Mouse (Mus musculus) ovary, postnatal 10 days (tissue): ENCODE measurements around the gene Tmod1.

Experiments
- DNase-seq: peaks from one replicate; pipeline ENCODE4 v3.0.0; 2022; ENCODE audit warnings: low spot score

The Tmod1 gene

DNA sequence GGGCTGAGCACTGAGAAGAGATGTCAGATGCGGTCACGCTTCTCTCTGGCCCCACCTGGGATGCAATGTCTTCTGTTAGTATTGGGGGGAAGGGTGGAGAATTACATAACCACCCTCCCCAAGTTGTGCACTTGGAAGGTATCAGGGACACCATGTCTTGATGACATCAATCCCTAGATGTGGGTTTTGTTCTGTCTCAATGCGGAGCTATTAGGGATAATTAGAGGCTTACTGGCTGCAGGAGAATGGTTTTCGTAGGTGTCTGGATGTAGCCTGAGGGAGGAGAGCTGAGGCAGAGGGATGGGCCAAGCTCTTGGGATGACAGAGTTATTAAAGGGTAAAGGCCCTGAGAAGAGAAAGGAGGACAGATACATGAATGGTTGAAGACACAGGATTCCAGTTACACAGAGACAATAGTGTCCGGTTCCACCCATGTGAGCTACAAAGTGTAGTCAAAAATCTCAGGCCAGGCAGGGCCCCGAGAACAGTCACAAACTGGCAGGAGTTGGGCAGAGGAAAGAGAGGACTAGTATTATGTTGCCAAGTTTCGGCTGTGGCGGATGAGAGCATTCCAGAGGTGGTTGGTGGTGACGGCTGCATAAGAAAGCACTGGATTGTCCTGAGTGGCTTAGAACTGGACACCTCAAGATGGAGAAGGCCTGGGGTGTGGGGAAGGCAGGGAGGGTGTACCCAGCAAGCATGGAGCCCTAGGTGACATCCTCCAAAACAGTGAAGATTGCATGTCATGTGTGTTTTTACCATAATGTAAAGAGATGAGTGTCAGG is 14.8 kb downstream of the Tmod1 start:
- no peak for DNase-seq

DNA sequence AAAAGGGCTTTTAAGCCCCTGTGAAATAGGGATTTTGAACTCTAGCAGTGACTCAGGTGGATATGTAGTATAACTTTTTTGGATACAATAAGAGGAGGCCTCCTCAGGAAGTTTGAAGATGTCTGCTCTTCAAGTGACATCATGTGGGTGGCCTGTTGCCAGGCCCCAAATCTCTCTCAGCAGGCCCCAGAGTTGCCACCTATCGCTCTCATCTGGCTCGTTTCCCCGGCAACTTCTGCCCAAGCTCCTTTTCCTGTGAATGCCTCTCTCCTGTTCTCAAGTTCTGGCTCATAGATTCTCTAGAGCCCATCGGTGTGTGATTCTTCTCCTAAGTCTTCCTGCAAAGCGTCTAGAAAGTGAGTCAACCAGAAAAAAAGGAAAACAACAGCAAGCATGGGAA is 17.4 kb downstream of the Tmod1 start:
- no peak for DNase-seq

- DNase-seq, result no peak
Observed at GRCm38 (mm10) chr4:46061259-46061962, 22.7 kb downstream of the Tmod1 start.

- no peak for DNase-seq
Observed at GRCm38 (mm10) chr4:46063841-46064240, 25.1 kb downstream of the Tmod1 start.

DNA sequence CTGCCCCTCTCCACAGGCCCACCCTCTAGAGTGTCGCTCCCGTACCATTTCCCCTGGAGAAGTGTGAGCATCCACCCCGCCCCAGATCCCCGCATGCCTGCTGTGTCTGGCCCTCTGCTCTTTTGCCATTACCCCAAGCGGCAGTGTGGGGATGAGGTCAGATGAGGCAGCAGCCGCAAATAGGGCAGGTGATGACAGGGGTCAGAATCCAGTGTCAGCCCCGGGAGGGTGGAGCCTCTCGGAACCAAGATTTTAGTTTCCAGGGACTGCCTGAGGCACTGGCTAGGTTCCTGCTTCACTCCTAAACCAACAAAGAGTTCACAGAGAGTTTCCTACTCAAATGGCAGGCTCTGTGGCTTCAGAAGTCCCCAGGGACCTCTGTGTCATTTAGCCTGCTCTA is 25.5 kb downstream of the Tmod1 start:
- no peak for DNase-seq

DNA sequence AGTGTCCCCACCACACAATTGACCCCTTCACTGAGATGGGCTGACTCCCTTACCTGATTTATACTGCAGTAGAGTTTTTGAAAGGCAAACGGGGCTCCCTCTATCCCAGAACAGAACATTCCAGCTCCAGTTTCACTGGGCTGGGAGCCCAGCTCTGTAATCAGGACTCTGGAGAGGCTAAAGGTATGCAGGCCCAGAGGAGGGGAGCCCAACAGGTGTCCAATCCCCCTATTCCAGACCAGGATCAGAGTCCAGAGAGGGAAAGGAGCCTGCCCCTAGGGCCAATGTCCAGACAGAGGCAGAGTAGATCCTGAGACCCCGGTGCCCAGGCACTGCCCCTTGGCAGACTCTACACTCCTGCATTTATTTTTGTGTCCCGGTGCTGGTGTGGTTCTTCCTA is 26.2 kb downstream of the Tmod1 start:
- DNase-seq, result no peak

- DNase-seq, result no peak
Observed at GRCm38 (mm10) chr4:46065695-46066340, 27.1 kb downstream of the Tmod1 start.

DNA sequence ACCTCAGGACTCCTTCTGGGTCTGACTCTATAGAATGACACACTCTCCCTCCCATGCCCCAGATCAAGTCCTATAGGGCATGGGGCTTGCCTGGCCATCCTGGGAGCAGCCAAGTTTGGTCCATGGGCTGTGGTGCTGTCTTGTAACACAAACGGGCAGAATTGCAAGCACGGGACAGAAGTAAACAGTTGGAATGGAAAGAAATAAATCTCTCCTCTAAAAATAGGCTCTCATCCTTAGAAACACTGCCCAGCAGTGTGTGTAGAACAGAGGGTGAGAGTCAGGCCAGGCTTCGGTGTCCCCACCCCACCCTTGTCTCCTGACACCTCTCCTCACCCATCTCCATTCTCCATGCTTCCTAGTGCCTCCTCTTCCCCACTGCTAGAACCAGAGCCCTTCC is 29.3 kb downstream of the Tmod1 start:
- no peak for DNase-seq

GRCm38 (mm10) chr4:46068573-46068972 is 29.8 kb downstream of the Tmod1 start:
- no peak for DNase-seq

GRCm38 (mm10) chr4:46069851-46070482 is 31.2 kb downstream of the Tmod1 start:
- no peak for DNase-seq

- no peak for DNase-seq
Observed at GRCm38 (mm10) chr4:46072631-46073030, 33.9 kb downstream of the Tmod1 start.

DNA sequence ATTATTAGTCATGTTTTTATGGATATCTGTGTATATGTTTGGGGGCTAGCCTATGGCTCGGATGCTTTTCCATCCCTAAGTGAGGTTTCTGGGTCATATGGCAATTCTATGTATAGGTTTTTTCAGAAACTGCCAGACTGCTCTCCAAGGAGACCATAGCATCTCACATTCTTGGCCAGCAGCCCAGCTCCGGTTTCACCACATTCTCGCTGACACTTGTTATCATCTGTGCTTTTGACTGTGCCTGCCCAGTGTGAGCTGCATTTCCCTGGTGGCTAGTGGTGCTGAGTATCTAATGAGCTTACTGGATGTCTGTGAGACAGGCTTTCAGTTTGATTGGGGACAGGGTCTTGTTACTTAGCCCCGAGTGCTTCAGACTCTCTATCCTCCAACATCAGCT is 35.0 kb downstream of the Tmod1 start:
- no peak for DNase-seq

DNA sequence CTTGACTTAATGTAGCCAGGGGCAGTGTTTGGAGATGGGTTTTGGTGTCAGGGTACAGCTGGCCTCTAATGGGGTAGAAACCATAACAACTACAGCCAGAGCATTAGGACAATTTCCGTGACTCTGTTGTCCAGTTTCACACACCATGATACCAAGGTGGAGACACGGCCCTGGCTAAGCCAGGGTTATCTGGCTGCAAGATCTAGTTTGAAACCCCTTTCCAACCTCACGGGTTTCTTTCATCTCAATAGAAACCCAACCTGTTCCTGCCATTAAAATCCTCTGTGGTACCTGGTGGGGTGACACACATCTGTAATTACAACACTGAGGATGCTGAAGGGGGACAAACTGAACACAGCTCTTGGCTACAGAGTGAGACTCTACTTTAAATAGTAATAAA is 36.9 kb downstream of the Tmod1 start:
- no peak for DNase-seq

- DNase-seq, result no peak
Observed at GRCm38 (mm10) chr4:46076892-46077291, 38.2 kb downstream of the Tmod1 start.

DNA sequence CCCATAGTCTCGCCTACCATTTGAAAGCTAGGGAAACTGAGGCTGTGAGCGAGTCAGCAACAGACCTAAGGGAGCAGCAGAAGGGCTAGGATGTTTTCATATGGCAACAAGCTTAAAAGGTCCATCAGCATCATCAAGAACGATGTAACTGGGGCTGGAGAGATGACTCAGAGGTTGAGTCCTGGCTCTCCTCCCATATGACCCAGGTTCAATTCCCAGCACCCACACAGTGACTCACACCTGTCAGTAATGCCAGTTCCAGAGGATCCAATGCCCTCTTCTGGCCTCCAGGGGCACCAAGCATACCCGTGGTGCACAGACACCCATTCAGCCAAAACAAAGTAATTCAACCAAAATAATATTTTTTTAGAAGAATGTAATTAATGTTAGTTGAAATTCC is 41.5 kb downstream of the Tmod1 start:
- no peak for DNase-seq

- no peak for DNase-seq
Observed at GRCm38 (mm10) chr4:46082555-46082954, 43.8 kb downstream of the Tmod1 start.

DNA sequence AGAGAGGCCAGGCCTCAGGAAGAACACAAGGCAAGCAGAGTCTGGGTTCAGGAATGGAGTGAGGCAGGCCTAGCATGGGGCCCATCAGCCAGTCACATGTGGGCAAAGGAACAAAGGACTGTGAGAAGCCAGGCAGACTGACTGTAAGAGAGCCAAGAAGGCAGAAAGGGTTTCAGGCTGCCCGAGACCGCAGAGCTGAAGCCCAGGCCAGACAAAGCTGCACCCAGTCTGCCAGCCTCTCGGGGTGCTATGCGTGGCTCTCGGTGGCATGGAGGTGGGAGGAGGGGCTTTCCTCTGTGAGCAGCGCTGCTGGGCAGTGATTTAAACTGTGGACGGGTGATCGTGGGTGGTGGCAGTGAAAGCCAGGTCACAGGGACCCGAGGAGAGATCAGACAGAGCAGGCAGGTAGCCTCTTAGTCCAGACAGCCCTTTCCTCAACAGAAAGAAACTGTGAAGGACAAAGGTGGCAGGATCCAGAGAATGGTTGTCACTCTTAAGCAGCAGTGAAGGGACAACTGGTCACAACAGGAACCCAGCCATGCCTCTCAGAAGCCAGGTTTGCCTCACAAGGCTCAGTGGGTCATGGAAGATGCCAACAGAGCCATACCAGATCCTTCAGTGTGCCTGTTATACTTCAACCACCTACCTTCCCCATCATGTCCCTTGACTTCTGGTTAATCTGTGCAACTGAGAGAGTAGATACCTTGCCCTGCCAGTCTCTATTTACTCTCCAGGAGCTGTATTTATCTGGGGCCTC is 45.9 kb downstream of the Tmod1 start:
- no peak for DNase-seq

- DNase-seq, result no peak
Observed at GRCm38 (mm10) chr4:46085223-46085811, 46.6 kb downstream of the Tmod1 start.

DNA sequence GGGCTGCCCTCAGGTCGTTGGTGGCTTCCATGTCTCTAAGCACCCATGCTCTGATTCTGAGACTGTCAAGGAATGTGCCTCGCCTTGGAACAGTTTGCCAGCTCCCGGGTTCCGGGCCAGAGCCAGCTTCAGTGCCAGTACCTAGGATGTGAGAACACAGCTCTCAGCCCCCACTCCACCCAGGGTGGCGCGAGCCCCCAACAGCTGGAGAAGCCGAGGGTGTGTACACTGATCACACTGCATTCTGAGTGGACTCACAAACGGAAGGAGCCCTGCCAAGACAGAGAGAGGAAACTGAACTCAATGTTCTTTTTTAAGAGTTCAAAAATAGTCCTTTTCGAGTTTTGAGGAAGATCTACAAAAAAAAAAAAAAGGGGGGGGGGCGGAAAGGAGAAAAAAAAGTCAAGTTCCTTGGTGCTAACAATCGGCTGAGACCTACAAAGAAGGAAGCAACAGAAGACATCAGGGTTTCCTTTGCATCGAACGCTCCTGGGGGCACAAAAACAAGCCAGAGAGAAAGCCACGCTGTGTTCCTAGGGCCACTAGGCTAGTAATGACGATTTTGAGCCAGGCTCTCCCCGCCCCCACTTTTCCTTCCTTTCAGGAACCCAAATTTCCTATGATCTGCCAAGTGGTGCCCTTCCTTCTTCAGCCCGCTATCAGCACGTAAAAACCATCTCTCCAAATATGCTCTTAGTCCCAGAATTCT is 48.1 kb downstream of the Tmod1 start:
- no peak for DNase-seq

DNA sequence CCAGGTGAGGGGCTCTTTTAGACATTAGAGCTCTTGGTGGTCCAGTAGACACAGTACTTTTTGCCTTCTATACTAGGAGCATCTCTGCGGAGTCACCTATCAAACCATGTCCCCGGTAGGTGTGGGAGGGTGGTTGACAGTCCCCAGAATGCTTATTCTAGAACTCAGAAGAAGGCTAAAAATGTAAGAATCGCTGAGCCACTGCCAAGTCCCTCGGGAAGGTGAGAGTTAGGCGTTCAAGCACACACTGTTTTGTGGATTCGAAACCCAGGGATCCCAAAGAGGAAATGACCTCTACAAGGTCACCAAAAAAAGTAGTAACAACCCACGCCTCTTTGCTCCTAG is 48.7 kb downstream of the Tmod1 start:
- DNase-seq, result no peak

DNA sequence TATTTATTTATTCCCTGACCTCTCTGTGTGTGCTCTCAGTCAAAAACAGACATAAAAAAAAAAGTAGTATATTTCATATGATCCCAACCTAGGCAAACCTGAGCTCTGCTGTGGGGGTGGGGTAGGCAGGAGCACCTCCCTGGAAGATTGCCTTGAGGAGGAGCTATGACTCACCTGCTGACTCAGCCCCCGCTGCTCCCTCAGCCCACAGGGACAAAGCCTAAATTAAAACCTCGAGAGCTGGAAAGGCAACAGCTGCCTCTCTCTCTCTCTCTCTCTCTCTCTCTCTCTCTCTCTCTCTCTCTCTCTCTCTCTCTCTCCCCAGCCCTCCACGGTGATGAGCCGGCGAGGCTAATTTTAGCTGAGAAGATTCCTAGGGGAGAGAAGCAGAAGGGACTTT is 49.1 kb downstream of the Tmod1 start:
- no peak for DNase-seq
